Mouse (Mus musculus) stomach, postnatal 0 days (tissue): ENCODE measurements around the gene Rps17.

Experiments
- CTCF ChIP-seq: IDR thresholded peaks from 2 replicates; pipeline ENCODE4 v1.5.1; 2016; ENCODE audit warnings: antibody characterized with exemption, low read depth, mild to moderate bottlenecking, moderate library complexity
- EP300 ChIP-seq: optimal IDR thresholded peaks from 2 replicates; pipeline ENCODE3; 2016; ENCODE audit warnings: antibody characterized with exemption

- TF ChIP-seq CTCF, result no peak
- TF ChIP-seq EP300, result no peak
Measured at GRCm38 (mm10) chr7:81356975-81357374, 11.9 kb upstream of the Rps17 start.
